Mouse (Mus musculus): ENCODE results near the gene Zbtb45.

GRCm38 (mm10) chr7:13003380-13003779 lies 6.5 kb downstream of the Zbtb45 start:
- TF ChIP-seq CTCF (IDR thresholded peaks at IDR 0.05; ENCODE audit: low read depth) (peak; percentile 29; the same call in 1 of the 2 replicates), EP300 (IDR thresholded peaks at IDR 0.05; ENCODE audit: low read depth) (no peak)

Data from liver, embryonic 14.5 days (tissue).